Mouse (Mus musculus): ENCODE measurements around the gene Mall. TPM values are rescaled to one million over a fixed set of nuclear protein-coding genes. Genes with fewer than 3 reads are reported as not detected.

Mall gene
- total RNA-seq, 2 experiments from 2014 or later, result 0.80 to 1.2 TPM

- DNase-seq (ENCODE audit: low spot score in 2 of 2), result no peak
- intact Hi-C loops (cut with DNase I), result no loop called here
Measured at GRCm38 (mm10) chr2:127734889-127735288, 5.2 kb upstream of the Mall start.

- intact Hi-C loops (cut with DNase I), result no loop called here
- no peak for DNase-seq (ENCODE audit: low spot score in 2 of 2)
Measured at GRCm38 (mm10) chr2:127730301-127730997, 717 bp upstream of the Mall start.

GRCm38 (mm10) chr2:127728661-127729450, 876 bp downstream of the Mall start:
- intact Hi-C loops (cut with DNase I), result no loop called here
- no peak for DNase-seq (ENCODE audit: low spot score in 2 of 2)

- no peak for DNase-seq (ENCODE audit: low spot score in 2 of 2)
- intact Hi-C loops (cut with DNase I), result no loop called here
Measured at GRCm38 (mm10) chr2:127728146-127728545, 1.6 kb downstream of the Mall start.

- no peak for DNase-seq (ENCODE audit: low spot score in 2 of 2)
- intact Hi-C loops (cut with DNase I), result no loop called here
Measured at GRCm38 (mm10) chr2:127723193-127723592, 6.5 kb downstream of the Mall start.

- intact Hi-C loops (cut with DNase I), result no loop called here
- peak; percentile 64 to 65 for DNase-seq (ENCODE audit: low spot score in 2 of 2)
Measured at GRCm38 (mm10) chr2:127722176-127722892, 7.4 kb downstream of the Mall start.

GRCm38 (mm10) chr2:127718839-127719468, 10.8 kb downstream of the Mall start:
- no peak for DNase-seq (ENCODE audit: low spot score in 2 of 2)
- intact Hi-C loops (cut with DNase I), result no loop called here

- no peak for DNase-seq (ENCODE audit: low spot score in 2 of 2)
- intact Hi-C loops (cut with DNase I), result no loop called here
Measured at GRCm38 (mm10) chr2:127714726-127715125, 15.0 kb downstream of the Mall start.

GRCm38 (mm10) chr2:127708792-127709191, 20.9 kb downstream of the Mall start:
- intact Hi-C loops (cut with DNase I), result no loop called here
- no peak for DNase-seq (ENCODE audit: low spot score in 2 of 2)

GRCm38 (mm10) chr2:127708060-127708459, 21.7 kb downstream of the Mall start:
- intact Hi-C loops (cut with DNase I), result no loop called here

GRCm38 (mm10) chr2:127705267-127705666, 24.5 kb downstream of the Mall start:
- intact Hi-C loops (cut with DNase I), result no loop called here
- DNase-seq (ENCODE audit: low spot score in 2 of 2), result no peak

More at GRCm38 (mm10) chr2:127708060-127708459, 21.7 kb downstream of the Mall start:
- DNase-seq (ENCODE audit: low spot score in 2 of 2), result no peak

- intact Hi-C loops (cut with DNase I), result no loop called here
- DNase-seq (ENCODE audit: low spot score in 2 of 2), result no peak
Measured at GRCm38 (mm10) chr2:127689239-127689638, 40.5 kb downstream of the Mall start.

GRCm38 (mm10) chr2:127683687-127684331, 45.9 kb downstream of the Mall start:
- peak; percentile 68 to 77 for DNase-seq (ENCODE audit: low spot score in 2 of 2)
- intact Hi-C loops (cut with DNase I), result loop anchor here (5.0 kb wide), 1 partner anchor 77 kb away; no protein-coding TSS in a partner anchor

- DNase-seq (ENCODE audit: low spot score in 2 of 2), result peak; percentile 43 to 51
- intact Hi-C loops (cut with DNase I), result loop anchor here (2.0 kb wide), 1 partner anchor 59 kb away; no protein-coding TSS in a partner anchor
Measured at GRCm38 (mm10) chr2:127667843-127668506, 61.8 kb downstream of the Mall start.

GRCm38 (mm10) chr2:127667015-127667414, 62.7 kb downstream of the Mall start:
- DNase-seq (ENCODE audit: low spot score in 2 of 2), result no peak
- intact Hi-C loops (cut with DNase I), result loop anchor here (2.0 kb wide), 1 partner anchor 58 kb away; no protein-coding TSS in a partner anchor

- no peak for DNase-seq (ENCODE audit: low spot score in 2 of 2)
- intact Hi-C loops (cut with DNase I), result no loop called here
Measured at GRCm38 (mm10) chr2:127662708-127663107, 67.0 kb downstream of the Mall start.

GRCm38 (mm10) chr2:127656086-127656720, 73.5 kb downstream of the Mall start, which contains the start of gene Mal:
Mal (minus strand) TSS chr2:127656695.
- intact Hi-C loops (cut with DNase I), result no loop called here
- DNase-seq (ENCODE audit: low spot score in 2 of 2), result peak in 1 of 2 experiments; percentile 4

GRCm38 (mm10) chr2:127655419-127655818, 74.3 kb downstream of the Mall start:
- no peak for DNase-seq (ENCODE audit: low spot score in 2 of 2)
- intact Hi-C loops (cut with DNase I), result no loop called here
